Mouse (Mus musculus) myocyte (in vitro differentiated cells): ENCODE results near the gene Chmp4b. TPM values are rescaled to one million over a fixed set of nuclear protein-coding genes. Genes with fewer than 3 reads are reported as not detected.
A peak's percentile ranks its signal among the peaks of the same experiment; 100 is the strongest.

Source experiments
- H3K27me3 ChIP-seq: one replicate; pipeline ENCODE4 v1.6.1; 2011; ENCODE audit not compliant: control insufficient read depth, insufficient read depth, insufficient read length
- H3K36me3 ChIP-seq: one replicate; pipeline ENCODE4 v1.6.1; 2011; ENCODE audit not compliant: control insufficient read depth, insufficient read depth
- H3K4me2 ChIP-seq: one replicate; pipeline ENCODE4 v1.6.1; 2011; ENCODE audit warnings: low read depth, control low read depth
- H3K4me3 ChIP-seq: one replicate; pipeline ENCODE4 v1.5.1; 2011; ENCODE audit warnings: mild to moderate bottlenecking, control low read depth, moderate library complexity
- H3K79me2 ChIP-seq: one replicate; pipeline ENCODE4 v1.6.1; 2011; ENCODE audit not compliant: control insufficient read depth, insufficient read depth
- H3ac ChIP-seq: one replicate; pipeline ENCODE4 v1.6.1; 2011; ENCODE audit not compliant: control insufficient read depth, insufficient read length
- CEBPB ChIP-seq: IDR thresholded peaks from 2 replicates; pipeline ENCODE4 v1.6.1; 2011; ENCODE audit warnings: mild to moderate bottlenecking, moderate library complexity; ENCODE audit not compliant: poor library complexity, insufficient read depth, severe bottlenecking
- E2F4 ChIP-seq: IDR thresholded peaks from one replicate; pipeline ENCODE4 v1.6.1; 2011; ENCODE audit warnings: mild to moderate bottlenecking, control low read depth, moderate library complexity; ENCODE audit not compliant: insufficient read depth
- MAX ChIP-seq: IDR thresholded peaks from one replicate; pipeline ENCODE4 v1.6.1; 2011; ENCODE audit warnings: low read depth, mild to moderate bottlenecking, control low read depth
- MYOD1 ChIP-seq, 3 experiments: IDR thresholded peaks; one replicate each; pipeline ENCODE4 v1.6.1; 2011; ENCODE audit warnings: control low read depth in 2 of 3, low read depth in 2 of 3, mild to moderate bottlenecking in 2 of 3, moderate library complexity in 1 of 3; ENCODE audit not compliant: insufficient read length in 2 of 3, control insufficient read depth in 1 of 3
- MYOG ChIP-seq, 3 experiments: IDR thresholded peaks; one replicate each; pipeline ENCODE4 v1.6.1; 2011; ENCODE audit warnings: control low read depth in 2 of 3, low read depth in 2 of 3, mild to moderate bottlenecking in 2 of 3; ENCODE audit not compliant: insufficient read length in 2 of 3, control insufficient read depth in 1 of 3, insufficient read depth in 1 of 3
- POLR2A ChIP-seq: IDR thresholded peaks from one replicate; pipeline ENCODE4 v1.6.1; 2011; ENCODE audit warnings: low read depth, mild to moderate bottlenecking, control low read depth, moderate library complexity; ENCODE audit not compliant: insufficient read length
- POLR2AphosphoS2 ChIP-seq: IDR thresholded peaks from one replicate; pipeline ENCODE4 v1.6.1; 2011; ENCODE audit warnings: low read depth, control low read depth; ENCODE audit not compliant: insufficient read length
- REST ChIP-seq: IDR thresholded peaks from one replicate; pipeline ENCODE4 v1.6.1; 2011; ENCODE audit warnings: mild to moderate bottlenecking, control low read depth, moderate library complexity; ENCODE audit not compliant: insufficient read depth, insufficient read length
- SRF ChIP-seq: IDR thresholded peaks from one replicate; pipeline ENCODE4 v1.6.1; 2011; ENCODE audit warnings: low read depth; ENCODE audit not compliant: control insufficient read depth, insufficient read length
- TCF12 ChIP-seq: IDR thresholded peaks from one replicate; pipeline ENCODE4 v1.6.1; 2011; ENCODE audit warnings: mild to moderate bottlenecking, control low read depth; ENCODE audit not compliant: poor library complexity, insufficient read depth, severe bottlenecking
- TCF3 ChIP-seq: IDR thresholded peaks from one replicate; pipeline ENCODE4 v1.6.1; 2011; ENCODE audit warnings: low read depth, control low read depth; ENCODE audit not compliant: insufficient read length
- USF1 ChIP-seq: IDR thresholded peaks from one replicate; pipeline ENCODE4 v1.6.1; 2011; ENCODE audit warnings: low read depth, mild to moderate bottlenecking, control low read depth, moderate library complexity
- polyA plus RNA-seq: library from polyadenylated mRNA; unstranded; fragments of >200 nt; fragmentation: generic; extraction: Trizol; gene quantifications from one replicate; pipeline ENCODE4 v1.2.1, GENCODE M21; 2012; ENCODE audit warnings: missing spikeins

Chmp4b gene
- polyA plus RNA-seq, 1 experiment = 172 TPM

DNA sequence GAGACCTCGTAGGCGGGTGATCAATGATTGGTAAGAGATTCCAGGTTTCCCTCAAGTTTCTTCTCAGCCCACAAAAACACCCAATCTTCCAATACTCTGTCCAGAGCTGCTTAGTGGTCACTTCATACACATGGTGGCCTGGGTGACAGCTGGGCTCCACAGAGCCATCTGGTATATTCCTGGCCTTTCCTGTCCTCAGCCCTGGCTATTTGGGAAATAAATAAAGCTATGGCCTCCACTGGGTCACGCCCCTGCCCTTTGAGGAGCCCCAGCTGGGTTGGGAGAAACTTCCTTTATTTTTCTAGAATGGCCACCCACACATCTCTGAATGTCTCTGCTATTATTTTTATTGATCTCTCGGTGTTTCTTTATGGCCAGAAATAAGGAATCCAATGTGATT, 72.0 kb downstream of the Chmp4b start:
- H3K36me3 ChIP-seq = no peaks in the 10 kb centered on the region
- H3K4me2 ChIP-seq = no peak overlapping the region
- H3K4me3 ChIP-seq = no peak overlapping the region
- H3ac ChIP-seq = no peak overlapping the region
- H3K27me3 ChIP-seq = no peaks in the 10 kb centered on the region
- no peak for TF ChIP-seq TCF3
- TF ChIP-seq REST = no peak
- TF ChIP-seq POLR2A = no peak
- no peak for TF ChIP-seq TCF12
- no peak for TF ChIP-seq USF1
- TF ChIP-seq MYOG (IDR thresholded peaks at IDR 0.05; ENCODE audit: control insufficient read depth in 1 of 3, insufficient read depth in 1 of 3, insufficient read length in 2 of 3, low read depth in 2 of 3) = peak in 2 of 3 experiments; percentile 46 to 61
- no peak for TF ChIP-seq MAX
- TF ChIP-seq CEBPB = no peak
- no peak for TF ChIP-seq E2F4
- TF ChIP-seq POLR2AphosphoS2 = no peak
- peak in 1 of 3 experiments; percentile 10 for TF ChIP-seq MYOD1 (IDR thresholded peaks at IDR 0.05; ENCODE audit: control insufficient read depth in 1 of 3, insufficient read length in 2 of 3, low read depth in 2 of 3)
- no peak for TF ChIP-seq SRF
- H3K79me2 ChIP-seq = no peaks in the 10 kb centered on the region

GRCm38 (mm10) chr2:154729737-154730136, 78.2 kb downstream of the Chmp4b start:
- H3K79me2 ChIP-seq = no peaks in the 10 kb centered on the region
- no peak for TF ChIP-seq POLR2A
- TF ChIP-seq SRF = no peak
- no peak overlapping the region for H3K4me2 ChIP-seq
- no peak overlapping the region for H3K4me3 ChIP-seq
- no peak overlapping the region for H3ac ChIP-seq
- no peaks in the 10 kb centered on the region for H3K36me3 ChIP-seq
- no peaks in the 10 kb centered on the region for H3K27me3 ChIP-seq

DNA sequence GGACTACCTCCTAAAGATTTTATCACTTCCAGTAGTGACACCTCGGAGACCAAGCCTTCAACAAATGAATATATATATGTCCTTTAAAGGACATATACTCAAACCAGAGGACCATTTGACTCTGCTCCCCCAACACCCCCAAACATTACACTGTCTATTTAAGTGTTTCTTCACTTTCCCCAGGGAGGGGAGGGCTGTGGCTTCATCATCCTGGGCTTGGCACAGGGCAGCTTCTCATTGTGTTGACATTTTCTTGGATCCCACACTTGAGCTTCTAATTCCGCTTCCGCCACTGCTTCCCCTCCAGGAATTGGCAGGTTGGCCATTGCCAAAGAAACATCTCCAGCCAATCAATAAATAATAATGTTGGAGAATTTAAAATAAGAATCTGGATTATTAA, 79.3 kb downstream of the Chmp4b start:
- H3K79me2 ChIP-seq = no peaks in the 10 kb centered on the region
- no peak overlapping the region for H3ac ChIP-seq
- no peaks in the 10 kb centered on the region for H3K36me3 ChIP-seq
- H3K4me2 ChIP-seq = no peak overlapping the region
- H3K4me3 ChIP-seq = no peak overlapping the region
- H3K27me3 ChIP-seq = no peaks in the 10 kb centered on the region
- TF ChIP-seq REST (no peak), POLR2A (no peak), MYOD1 (IDR thresholded peaks at IDR 0.05; ENCODE audit: control insufficient read depth in 1 of 3, insufficient read length in 2 of 3, low read depth in 2 of 3) (no peak), E2F4 (no peak), POLR2AphosphoS2 (no peak), TCF12 (no peak), CEBPB (no peak), MAX (no peak), USF1 (no peak), MYOG (IDR thresholded peaks at IDR 0.05; ENCODE audit: control insufficient read depth in 1 of 3, insufficient read depth in 1 of 3, insufficient read length in 2 of 3, low read depth in 2 of 3) (no peak), TCF3 (no peak), SRF (no peak)

DNA sequence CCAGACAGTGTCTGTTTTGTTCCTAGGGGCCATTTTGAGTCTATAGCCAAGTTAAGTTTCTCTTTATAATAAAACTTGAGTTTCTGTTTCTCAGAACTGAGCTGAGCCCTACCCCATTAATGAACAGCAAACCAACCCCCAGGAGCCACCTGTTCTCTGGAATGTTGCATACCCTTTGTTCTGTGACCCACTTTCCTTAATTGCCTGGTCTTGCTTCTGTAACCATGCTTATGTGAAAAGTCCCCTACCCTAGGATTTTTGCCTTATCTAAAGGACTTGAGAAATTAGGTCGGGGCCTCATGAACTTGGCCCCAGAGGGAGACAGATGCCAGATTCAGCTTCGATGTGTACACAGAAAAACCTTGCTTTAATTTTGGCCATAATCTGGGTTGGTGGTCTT, 80.4 kb downstream of the Chmp4b start:
- Histone ChIP-seq H3K27me3 (no peaks in the 10 kb centered on the region), H3K79me2 (no peaks in the 10 kb centered on the region), H3ac (no peak overlapping the region), H3K36me3 (no peaks in the 10 kb centered on the region), H3K4me2 (peak overlapping the region; percentile 67), H3K4me3 (no peak overlapping the region)
- TF ChIP-seq MYOD1 (IDR thresholded peaks at IDR 0.05; ENCODE audit: control insufficient read depth in 1 of 3, insufficient read length in 2 of 3, low read depth in 2 of 3) (peak in 1 of 3 experiments; percentile 14), USF1 (no peak)

DNA sequence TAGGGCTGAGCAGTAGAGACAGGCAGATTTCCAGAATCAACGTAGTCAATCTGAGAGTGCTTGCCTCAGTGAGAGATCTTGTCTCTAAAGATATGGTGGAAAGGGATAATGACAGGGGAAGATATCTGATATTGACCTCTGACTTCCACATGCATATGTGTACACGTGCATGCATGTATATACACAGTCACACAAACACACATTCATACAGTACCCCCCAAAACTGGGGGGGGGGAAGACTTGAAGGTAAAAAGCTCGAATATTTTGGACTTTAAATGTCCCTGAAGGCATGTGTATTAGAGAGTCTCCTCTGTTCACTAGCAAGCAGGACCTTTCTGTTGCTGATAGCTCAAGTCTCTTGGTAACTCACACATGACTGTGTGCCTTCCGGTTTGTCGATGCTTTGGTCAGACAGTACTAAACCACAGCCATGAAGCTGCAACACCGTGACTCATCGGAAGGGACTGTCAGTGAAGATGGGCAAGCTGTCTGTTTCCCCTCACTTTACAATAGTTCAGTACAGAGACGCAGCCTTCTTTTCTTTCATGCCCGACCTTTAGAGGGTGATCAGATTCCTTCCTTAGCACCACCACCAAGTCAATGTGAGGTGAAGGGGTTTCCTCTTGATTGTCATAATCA, 81.1 kb downstream of the Chmp4b start:
- peak; percentile 45; the same call in 1 of the 2 replicates for TF ChIP-seq CEBPB
- no peak for TF ChIP-seq MAX
- peak; percentile 37 for TF ChIP-seq USF1

More for the DNA sequence above, 81.1 kb downstream of the Chmp4b start:
- Histone ChIP-seq H3K27me3 (no peaks in the 10 kb centered on the region), H3K79me2 (no peaks in the 10 kb centered on the region), H3K4me3 (no peak overlapping the region), H3K4me2 (peak overlapping the region; percentile 67), H3K36me3 (no peaks in the 10 kb centered on the region), H3ac (no peak overlapping the region)
